Mouse (Mus musculus): ENCODE results near the gene Mmp10.

The Mmp10 gene

DNA sequence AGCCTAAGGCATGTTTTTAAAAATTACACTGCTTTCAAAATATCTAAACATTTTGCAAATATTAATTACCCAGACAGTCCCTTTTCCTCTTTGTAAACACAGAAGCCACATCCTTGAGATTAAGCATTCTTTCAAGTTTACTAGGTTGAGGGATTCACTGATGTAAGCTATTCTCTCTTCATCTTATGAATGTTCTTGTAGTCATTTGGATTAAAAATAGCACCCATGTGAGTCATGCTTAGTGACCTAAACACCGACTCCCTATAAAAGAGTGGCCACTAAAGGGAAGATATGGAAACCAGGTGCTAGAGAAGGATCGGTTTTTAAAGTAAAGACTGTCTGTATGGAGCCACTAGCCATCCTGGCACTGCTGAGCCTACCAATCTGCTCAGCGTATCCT is at the start of gene Mmp10:
Mmp10 (plus strand) TSS at position 302 of the 400 bp plus-strand sequence.
- DNase-seq (ENCODE audit: low read depth, low spot score), result no peak

DNA sequence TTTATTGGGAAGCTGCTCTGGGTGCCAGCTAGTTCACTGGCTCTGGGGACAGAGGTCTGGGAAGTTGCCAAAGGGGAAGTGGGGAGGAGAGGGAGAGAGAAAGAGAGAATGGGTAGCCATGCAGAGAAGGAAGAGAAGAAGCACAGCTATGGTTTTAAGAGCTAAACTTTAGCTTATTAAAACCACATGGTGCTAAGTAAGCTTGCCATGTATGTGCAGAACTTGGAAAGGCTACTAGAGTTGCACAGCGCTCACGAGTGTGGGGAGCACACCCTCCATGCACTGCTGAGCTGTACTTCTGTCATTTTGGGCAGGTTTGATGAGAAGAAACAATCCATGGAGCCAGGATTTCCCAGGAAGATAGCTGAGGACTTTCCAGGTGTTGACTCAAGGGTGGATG is 48.9 kb upstream of the Mmp10 start:
- DNase-seq (ENCODE audit: low read depth, low spot score), result no peak

DNA sequence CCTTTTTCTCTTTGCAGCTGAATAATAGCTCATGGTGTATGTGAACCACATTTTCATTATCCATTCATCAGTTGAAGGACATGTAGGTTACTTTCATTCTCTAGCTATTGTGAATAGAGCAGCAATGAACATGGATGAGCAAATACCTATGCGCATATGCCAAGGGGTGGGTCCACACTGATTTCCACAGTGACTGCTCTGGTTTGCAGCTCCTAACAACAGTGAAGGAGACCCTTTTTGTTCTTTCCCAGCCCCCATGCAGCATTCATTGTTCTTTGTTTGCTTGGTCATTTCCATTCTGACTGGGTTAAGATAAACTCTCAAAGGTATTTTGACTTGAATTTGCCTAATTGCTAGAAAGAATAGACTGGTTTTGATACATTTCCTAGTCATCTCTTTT is 31.9 kb upstream of the Mmp10 start:
- peak; percentile 8 for DNase-seq (ENCODE audit: low read depth, low spot score)

DNA sequence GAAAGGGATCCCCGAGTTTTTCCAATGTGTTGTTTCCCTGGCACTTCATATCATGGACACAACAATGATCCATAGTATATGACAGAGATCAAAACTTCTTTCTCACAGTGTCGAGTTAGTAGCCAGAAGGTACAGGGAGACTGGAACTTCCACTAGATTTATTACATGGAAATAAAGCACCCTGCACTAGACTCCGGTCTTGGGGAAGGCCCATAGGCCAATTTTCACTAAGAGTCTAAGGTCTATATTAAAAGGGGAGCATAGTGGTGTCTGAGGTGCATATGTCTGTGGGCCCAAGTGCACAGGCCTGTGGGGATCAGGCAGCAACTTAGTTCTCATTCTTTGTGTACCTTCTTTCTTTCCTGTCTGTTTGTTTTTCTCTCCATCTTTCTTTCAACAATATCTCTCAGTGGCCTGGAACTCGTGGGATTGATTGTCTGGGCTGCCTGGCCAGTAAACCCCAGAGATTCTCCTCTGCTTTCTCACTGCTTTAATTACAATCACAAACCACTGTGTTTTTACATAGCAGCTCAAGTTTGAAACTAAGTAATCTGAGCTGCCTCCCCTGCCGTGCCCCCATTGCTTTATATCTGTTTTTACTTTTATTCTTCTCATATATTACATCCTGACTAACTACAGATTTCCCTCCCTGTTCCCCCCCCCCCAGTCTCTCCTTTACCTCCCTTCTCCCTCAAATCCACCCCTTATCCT is 18.3 kb upstream of the Mmp10 start:
- no peak for DNase-seq (ENCODE audit: low read depth, low spot score)

DNA sequence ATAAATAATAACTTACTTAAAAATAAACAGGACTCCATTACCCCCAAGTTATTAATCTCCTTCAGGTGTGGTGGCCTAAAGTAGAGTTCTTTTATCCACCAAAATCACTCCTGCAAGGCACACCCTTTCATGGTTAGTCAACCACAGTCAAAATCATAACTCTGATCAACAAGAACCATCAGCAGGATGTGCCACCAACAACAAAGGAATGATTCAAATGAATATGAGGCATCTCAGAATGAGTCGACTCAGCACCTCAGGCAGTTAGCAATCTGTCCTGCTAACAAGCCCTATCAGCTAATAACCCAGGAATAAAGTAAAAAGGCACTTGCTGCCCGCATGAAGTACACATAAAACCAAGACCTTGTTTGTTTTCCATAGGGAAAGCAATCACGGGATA is 1.0 kb upstream of the Mmp10 start:
- no peak for DNase-seq (ENCODE audit: low read depth, low spot score)

DNA sequence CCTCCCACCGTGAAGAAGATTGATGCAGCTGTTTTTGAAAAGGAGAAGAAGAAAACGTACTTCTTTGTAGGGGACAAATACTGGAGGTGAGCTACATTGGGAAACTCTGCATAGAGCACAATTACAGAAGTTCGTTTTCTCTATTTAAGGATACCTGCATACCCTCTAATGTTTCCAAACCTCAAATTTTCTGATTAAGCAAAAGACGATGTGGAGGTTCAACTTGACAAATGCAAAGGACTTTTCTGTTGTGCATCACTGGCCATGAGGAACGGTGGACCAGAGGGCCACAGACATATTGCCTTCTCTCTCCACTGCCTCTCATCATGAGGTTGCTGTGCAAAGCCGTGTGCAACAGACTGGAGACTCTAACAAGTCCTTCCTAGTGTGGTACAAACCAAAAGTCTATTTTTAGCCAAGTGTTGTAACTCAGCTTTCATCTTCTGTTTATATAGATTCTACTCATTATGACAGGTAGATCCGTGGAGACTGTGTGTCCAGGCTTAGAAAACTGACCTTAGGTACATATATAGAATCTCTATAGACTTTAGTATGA is 5.2 kb downstream of the Mmp10 start:
- no peak for DNase-seq (ENCODE audit: low read depth, low spot score)

DNA sequence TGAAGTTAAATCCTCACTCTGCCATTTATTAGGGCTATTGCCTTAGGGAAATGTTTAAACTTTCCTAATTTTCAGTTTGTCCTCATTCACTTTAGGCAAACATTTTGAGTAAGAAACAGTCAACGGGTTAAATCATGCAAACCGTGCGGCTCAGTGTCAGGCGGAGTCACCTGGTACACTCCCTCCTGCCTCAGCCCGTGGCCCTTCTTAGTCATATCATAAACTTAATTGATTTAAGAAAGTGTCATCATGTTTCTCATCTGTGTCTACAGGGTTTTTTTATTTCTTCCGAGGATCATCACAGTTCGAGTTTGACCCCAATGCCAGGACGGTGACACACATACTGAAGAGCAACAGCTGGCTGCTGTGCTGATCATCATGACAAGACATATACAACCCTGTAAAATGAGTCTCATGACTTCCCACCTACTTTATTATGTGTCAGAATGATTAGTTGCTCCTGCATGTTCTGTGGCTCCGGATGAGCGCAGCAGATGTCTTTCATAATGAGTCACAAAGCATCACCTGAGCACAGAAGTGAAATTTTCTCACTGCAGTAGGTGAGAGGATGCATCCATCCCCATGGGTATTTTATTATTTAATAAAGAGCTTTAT is 7.6 kb downstream of the Mmp10 start:
- no peak for DNase-seq (ENCODE audit: low read depth, low spot score)

DNA sequence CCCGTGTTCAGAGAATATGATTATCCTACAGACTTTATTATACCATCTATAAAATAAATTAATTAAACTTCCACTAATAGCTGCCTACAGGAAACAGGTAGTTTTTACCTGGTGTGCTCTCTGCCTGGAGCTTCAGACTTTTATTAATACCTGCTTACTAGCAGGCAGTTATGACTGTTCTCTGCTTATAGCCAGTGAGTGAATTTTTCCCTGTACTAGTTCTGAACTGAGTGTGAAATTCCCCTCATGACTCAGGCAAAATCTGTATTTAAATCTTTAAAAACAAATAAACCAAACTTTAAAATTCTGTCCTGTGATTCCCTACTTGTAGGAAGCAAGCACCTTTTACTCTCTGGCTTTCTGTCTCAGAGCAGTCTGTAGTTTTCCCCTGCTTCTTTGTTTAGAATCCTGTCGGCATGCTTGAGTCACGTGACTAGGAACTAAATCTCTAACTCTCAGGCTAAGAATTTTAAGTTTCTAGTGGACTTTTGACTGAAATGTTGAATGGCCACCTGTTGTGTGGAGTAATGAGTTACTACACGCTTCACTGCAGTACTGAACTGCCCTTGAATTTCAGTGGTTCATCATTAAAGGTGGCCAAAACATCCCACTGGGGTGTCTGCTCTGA is 15.9 kb downstream of the Mmp10 start:
- DNase-seq (ENCODE audit: low read depth, low spot score), result no peak

DNA sequence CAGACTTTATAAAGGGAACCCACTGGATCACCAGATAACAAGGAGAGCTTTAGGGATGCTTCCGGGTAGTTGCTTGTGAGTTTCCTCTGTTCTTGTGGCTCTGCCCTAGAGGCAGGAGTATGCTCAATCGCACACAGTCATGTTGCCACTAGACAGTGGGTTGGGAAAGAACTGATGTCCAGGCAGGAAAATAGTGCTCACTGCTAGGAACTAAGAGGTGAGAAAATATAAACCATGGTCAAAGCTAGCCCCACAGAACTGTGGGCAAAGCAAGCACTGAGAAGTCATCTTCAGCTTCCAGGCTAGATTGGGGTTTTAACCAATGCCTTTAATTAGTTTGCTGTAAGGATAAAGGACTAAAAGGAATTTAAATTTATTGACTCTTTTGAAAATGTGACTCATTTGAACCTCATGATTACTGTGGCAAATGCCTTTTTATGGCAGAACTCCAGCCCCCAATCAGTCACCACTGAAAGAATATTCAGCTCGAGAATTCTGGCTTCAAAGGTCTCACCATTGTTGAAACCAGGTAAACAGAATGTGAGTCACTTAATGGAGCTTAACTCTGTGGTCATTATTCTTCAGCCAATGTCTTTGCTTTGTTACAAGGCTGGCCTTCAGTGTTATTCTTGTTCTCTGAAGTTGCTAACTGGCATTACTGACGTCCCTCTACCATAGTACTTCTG is 24.2 kb downstream of the Mmp10 start:
- DNase-seq (ENCODE audit: low read depth, low spot score), result no peak

DNA sequence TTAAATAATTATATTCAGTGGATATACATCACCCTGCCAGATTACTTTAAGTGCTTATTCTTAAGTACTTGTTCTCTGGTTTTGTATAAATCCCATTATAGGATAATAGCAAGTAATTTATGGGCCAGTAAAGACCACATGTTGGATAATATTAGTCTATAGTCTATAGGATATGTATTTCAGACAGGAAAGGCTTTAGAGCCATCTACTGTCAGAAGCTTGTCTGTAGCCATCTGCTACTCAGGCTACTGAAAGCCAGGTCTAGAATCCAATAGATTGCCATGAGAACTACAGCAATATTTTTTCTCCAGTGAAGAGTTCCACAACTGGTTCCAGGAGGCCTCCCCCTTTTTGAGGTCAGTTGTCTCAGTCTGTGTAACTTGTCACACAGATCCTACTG is 40.6 kb downstream of the Mmp10 start:
- no peak for DNase-seq (ENCODE audit: low read depth, low spot score)

DNA sequence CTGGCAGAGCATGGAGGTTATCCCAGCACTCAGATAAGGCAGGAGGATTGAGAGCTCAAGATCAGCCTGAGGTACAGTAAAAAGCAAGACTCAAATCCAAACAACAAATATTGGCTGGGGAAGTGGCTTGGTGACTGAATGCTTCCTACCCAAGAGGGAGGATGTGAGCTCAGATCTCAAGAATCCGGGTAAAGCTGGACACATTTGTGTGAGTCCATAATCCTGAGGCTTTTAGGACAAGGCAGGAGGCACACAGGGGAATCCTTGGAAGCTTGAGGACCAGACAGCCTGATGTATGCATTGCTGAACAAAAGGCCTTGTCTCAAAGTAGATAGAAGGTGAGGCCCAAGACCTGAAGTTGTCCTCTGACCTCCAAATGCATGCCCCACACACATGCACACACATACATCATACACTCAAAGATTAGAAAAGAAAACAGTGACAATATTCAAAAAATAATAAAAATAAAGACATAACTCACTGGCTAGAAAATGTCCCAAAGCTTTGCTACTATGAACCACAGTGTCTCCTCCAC is 42.8 kb downstream of the Mmp10 start:
- DNase-seq (ENCODE audit: low read depth, low spot score), result no peak

DNA sequence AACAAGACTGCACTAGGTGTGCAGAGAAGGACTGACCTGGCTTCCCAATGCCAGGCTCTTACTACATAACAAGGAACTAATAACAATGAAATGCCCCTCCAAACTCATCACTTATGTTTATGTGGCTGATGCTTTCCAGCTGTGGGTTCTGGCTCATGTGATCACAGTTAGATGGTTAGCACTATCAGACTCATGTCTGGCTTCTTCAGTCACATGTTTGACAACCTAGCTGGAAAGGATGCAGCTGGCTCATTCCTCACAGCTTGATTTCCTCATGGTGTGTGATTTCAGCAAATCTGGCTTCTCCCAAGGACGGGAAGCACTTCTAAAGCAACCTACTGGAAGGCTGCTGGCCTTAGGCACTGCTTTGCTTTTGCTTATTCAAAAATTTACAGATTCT is 43.3 kb downstream of the Mmp10 start:
- DNase-seq (ENCODE audit: low read depth, low spot score), result no peak

DNA sequence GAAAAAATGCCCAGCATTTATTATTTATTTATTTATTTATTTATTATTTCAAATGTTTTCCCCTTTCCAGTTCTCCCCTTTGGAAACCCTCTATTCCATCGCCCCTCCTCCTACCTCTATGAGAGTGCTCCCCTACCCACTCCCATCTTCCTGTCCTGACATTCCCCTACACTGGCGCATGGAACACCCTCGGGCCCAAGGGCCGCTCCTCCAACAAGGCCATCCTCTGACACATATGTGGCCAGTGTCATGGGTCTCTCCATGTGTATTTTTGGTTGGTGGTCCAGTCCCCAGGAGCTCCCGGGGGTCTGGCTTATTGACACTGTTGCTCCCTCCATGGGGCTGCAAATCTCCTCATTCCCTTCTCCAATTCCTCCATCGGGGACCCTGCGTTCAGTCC is 43.8 kb downstream of the Mmp10 start:
- DNase-seq (ENCODE audit: low read depth, low spot score), result no peak

DNA sequence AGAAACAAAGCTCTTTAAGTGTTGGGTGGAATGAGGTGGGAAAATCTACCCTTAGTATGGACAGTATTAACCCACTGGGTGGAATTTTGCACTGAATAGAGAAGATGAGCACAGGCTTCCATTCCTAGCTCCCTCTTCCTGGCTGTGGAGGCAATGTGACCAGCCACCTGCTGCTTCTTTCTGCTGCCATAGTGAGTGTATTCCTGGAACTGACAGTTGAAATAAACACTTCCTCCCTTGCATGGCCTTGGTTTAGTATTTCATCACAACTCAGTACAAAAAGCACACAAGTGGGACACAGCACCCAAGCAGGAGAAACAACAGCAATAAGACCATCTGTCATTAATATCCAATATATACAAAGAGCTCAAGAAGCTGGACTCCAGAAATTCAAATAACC is 49.8 kb downstream of the Mmp10 start:
- DNase-seq (ENCODE audit: low read depth, low spot score), result no peak

DNA sequence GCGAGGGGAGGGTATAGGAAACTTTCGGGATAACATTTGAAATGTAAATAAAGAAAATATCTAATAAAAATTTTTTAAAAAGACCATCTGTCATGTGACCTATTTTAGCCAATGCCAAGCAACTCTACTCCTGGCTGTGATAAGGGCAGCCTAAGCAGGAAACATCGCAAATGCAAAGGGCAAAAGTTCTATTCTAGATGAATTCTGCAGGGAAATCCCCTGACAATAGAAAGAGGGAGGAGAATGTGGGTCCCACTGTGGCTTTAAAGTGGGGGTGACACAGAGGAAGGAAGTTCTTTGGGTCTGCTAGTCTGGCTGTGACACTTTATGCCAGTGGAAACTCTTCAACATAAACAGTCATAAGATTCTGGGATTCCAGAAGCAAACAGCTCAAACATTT is 51.4 kb downstream of the Mmp10 start:
- DNase-seq (ENCODE audit: low read depth, low spot score), result no peak

DNA sequence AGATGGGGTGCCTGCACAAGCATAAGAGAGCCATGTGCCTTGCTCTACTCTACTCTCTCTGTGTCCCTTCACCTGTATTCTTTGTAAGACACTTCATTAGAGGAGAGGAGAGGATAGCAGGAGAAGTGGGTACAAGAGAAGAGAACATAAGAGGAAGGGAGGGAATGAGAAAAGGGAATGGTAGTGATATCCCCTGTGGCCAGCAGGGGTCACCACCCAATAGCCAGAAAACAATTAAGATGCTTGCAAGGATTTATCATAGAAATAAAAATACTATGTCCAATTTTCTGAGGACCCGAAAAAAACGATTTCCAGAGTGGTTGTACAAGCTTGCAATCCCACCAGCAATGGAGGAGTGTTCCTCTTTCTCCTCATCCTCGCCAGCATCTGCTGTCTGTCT is 52.2 kb downstream of the Mmp10 start:
- peak; percentile 14 for DNase-seq (ENCODE audit: low read depth, low spot score)

DNA sequence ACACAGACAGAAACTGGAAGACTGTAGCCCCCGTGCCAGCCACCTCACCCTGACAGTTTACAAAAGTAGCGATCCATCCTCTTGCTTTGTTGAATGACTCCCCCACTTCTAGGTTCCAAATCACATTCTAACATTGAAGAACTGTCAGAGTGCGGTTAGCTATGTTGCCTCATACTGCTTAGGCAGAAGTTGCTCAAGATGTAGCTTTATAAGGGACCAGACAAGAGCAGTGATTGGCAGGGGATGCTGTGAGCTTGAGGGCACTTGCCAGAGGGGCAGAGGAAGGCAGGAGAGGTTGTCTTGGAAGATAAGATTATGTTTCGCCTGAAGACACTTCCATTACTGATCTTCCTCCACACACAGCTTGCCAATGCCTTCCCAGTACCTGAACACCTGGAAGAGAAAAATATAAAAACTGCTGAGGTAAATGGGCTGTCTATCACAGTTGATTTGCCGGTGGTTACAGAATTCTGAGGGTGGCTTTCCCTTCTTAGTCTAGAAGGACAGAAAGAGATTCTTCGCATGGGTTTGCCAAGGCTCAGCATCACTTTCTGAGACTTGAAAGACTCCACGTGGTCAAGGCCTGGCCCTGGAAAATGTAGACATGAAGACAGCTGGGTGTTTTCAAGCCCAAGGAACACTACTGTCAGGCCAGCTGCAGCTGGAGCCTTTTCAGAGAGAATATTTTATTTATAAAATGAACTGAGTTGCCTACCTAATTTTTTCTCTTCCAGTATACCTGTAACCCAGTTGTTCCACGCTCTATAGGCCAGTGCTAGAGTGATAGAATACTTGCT is 56.3 kb downstream of the Mmp10 start, which contains the start of gene Mmp8:
Mmp8 (plus strand) TSS at position 236 of the 797 bp plus-strand sequence.
- DNase-seq (ENCODE audit: low read depth, low spot score), result no peak
